Comparison of ENCODE assay signal across 13 mouse cellular contexts in the genomic region with DNA sequence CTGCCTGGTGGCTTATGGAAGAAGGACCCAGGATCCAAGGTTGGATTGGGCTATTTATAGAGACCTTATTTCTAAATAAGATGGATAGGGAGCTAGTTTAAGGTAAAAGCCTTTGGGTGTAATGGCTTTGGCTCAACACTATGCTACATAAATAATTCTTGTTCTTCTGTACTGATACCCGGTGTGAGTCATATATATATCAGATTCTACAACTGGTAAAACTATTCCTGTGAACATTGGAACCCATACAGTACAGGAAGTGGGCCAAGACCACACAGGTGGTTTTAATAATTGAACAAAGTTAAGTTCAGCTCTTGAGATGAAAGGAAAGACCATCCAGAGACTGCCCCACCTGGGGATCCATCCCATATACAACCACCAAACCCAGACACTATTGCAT. TPM values are rescaled to one million over a fixed set of nuclear protein-coding genes. Genes with fewer than 3 reads are reported as not detected.
DNase-seq lines count a peak whose midpoint lies in the region; ATAC-seq and TF ChIP-seq lines count a peak whose summit lies in the region.
"Had no signal": no experiment of that assay in that cellular context is flagged by ENCODE, and none has a peak within 500 bp of the region (broad histone marks: within the 10 kb centered on the region; RNA-seq: fewer than 3 reads in every experiment).

No protein-coding gene starts in this region.

- 78% methylated on average over 1 of the region's 1 CpGs for WGBS in embryonic facial prominence, embryonic 13.5 days
- WGBS in forebrain, embryonic 15.5 days = 83% methylated on average over 1 of the region's 1 CpGs
- WGBS in midbrain, embryonic 13.5 days = 83% methylated on average over 1 of the region's 1 CpGs

- 0 out of 2 replicates have a peak, but pooled peaks cover 4% of the 10 kb centered on the region for H3K9me3 ChIP-seq in embryonic facial prominence, embryonic 13.5 days
- no peaks in the 10 kb centered on the region for H3K9me3 ChIP-seq in forebrain, embryonic 15.5 days
- H3K9me3 ChIP-seq in midbrain, embryonic 13.5 days = no peaks in the 10 kb centered on the region

- H3K4me2 ChIP-seq in embryonic facial prominence, embryonic 13.5 days = 0 out of 2 replicates have a peak overlapping the region, but pooled peaks have one; percentile 73
- no peak overlapping the region for H3K4me2 ChIP-seq in forebrain, embryonic 15.5 days (replicated peaks)
- no peak overlapping the region for H3K4me2 ChIP-seq in midbrain, embryonic 13.5 days (replicated peaks)

- H3K4me3 ChIP-seq in left cerebral cortex, adult 2 months = peak overlapping the region; percentile 86
- H3K4me3 ChIP-seq in embryonic facial prominence, embryonic 13.5 days = peak overlapping the region; percentile 79; the same call in 1 of the 2 replicates
- no peak overlapping the region for H3K4me3 ChIP-seq in forebrain, embryonic 15.5 days
- no peak overlapping the region; the same call in 1 of the 2 replicates for H3K4me3 ChIP-seq in midbrain, embryonic 13.5 days (replicated peaks)

- H3K4me1 ChIP-seq in embryonic facial prominence, embryonic 13.5 days = peaks cover 8% of the 10 kb centered on the region
- H3K4me1 ChIP-seq in forebrain, embryonic 15.5 days = peaks cover 9% of the 10 kb centered on the region
- peaks cover 8% of the 10 kb centered on the region for H3K4me1 ChIP-seq in midbrain, embryonic 13.5 days (replicated peaks)

- H3K27ac ChIP-seq in left cerebral cortex, adult 2 months = no peak overlapping the region
- H3K27ac ChIP-seq in embryonic facial prominence, embryonic 13.5 days = no peak overlapping the region
- no peak overlapping the region for H3K27ac ChIP-seq in forebrain, embryonic 15.5 days (replicated peaks)
- H3K27ac ChIP-seq in midbrain, embryonic 13.5 days = no peak overlapping the region

- H3K27me3 ChIP-seq in embryonic facial prominence, embryonic 13.5 days = no peaks in the 10 kb centered on the region
- no peaks in the 10 kb centered on the region for H3K27me3 ChIP-seq in forebrain, embryonic 15.5 days
- no peaks in the 10 kb centered on the region for H3K27me3 ChIP-seq in midbrain, embryonic 13.5 days

- no peak for DNase-seq in left cerebral cortex, adult 2 months (ENCODE audit: extremely low spot score in 1 of 2, low spot score in 2 of 2)
- no peak for DNase-seq in left cerebral cortex, adult 11 months (ENCODE audit: low spot score)
- DNase-seq in kidney, postnatal 10 days = no peak
- no peak for DNase-seq in testis, postnatal 14 days (ENCODE audit: low spot score)

- TF ChIP-seq CTCF in left cerebral cortex, adult 2 months (IDR thresholded peaks at IDR 0.05) = no peak

- peaks cover 15% of the 10 kb centered on the region for H3K36me3 ChIP-seq in embryonic facial prominence, embryonic 13.5 days
- H3K36me3 ChIP-seq in forebrain, embryonic 15.5 days = peaks cover 4% of the 10 kb centered on the region; the same call in 1 of the 2 replicates
- H3K36me3 ChIP-seq in midbrain, embryonic 13.5 days = peaks cover 10% of the 10 kb centered on the region; the same call in 1 of the 2 replicates

- H3K9ac ChIP-seq in embryonic facial prominence, embryonic 13.5 days = no peak overlapping the region
- no peak overlapping the region for H3K9ac ChIP-seq in forebrain, embryonic 15.5 days (replicated peaks)
- H3K9ac ChIP-seq in midbrain, embryonic 13.5 days (replicated peaks) = no peak overlapping the region

- intact Hi-C loops in left cerebral cortex, adult 2 months (cut with DNase I) = loop anchor here (1.0 to 10.0 kb wide), 3 partner anchors 17 to 254 kb away; partner anchors contain the start of genes Gm26965, Zfp85, Zfp87 and Zfp874b

- ATAC-seq in embryonic facial prominence, embryonic 13.5 days (ENCODE audit: insufficient number of reproducible peaks, insufficient read depth, low FRiP score, low TSS enrichment, low read depth) = 0 out of 2 replicates have a peak, but pooled peaks have one; percentile 46
- peak; percentile 14 for ATAC-seq in forebrain, embryonic 15.5 days (replicated peaks)
- peak; percentile 66 for ATAC-seq in midbrain, embryonic 13.5 days

RNA-seq across cellular contexts. Expression of gene Zfp58, which starts 0.6 kb away (rescaled TPM):
- 1 to 10 TPM; 8.7 to 9.8 TPM for total RNA-seq in left cerebral cortex, adult 2 months (2021)
- 19.5 and 21.9 TPM in 2 replicates for polyA plus RNA-seq in embryonic facial prominence, embryonic 13.5 days (2015; fragmentation: Nextera tagmentation; extraction: Ambion mirVana)
- polyA plus RNA-seq in forebrain, embryonic 15.5 days (2015; fragmentation: Nextera tagmentation; extraction: Ambion mirVana) = 12.3 and 12.6 TPM in 2 replicates
- 15.1 and 16.0 TPM in 2 replicates for polyA plus RNA-seq in midbrain, embryonic 13.5 days (2015; fragmentation: Nextera tagmentation; extraction: Ambion mirVana)

RNA-seq across cellular contexts. Expression of gene Zfp874b, which starts 16.9 kb away (rescaled TPM):
- 10 to 100 TPM; 15.5 to 17.6 TPM for total RNA-seq in left cerebral cortex, adult 2 months (2021)
- polyA plus RNA-seq in embryonic facial prominence, embryonic 13.5 days (2015; fragmentation: Nextera tagmentation; extraction: Ambion mirVana) = 3.8 and 5.2 TPM in 2 replicates
- 3.3 and 3.9 TPM in 2 replicates for polyA plus RNA-seq in forebrain, embryonic 15.5 days (2015; fragmentation: Nextera tagmentation; extraction: Ambion mirVana)
- 2.3 and 2.4 TPM in 2 replicates for polyA plus RNA-seq in midbrain, embryonic 13.5 days (2015; fragmentation: Nextera tagmentation; extraction: Ambion mirVana)

RNA-seq across cellular contexts. Expression of gene Gm26965, which starts 25.0 kb away (rescaled TPM):
- under 1 TPM in 1 of 2 experiments, not detected in 1; 0.86 TPM for total RNA-seq in left cerebral cortex, adult 2 months (2021)
- polyA plus RNA-seq in embryonic facial prominence, embryonic 13.5 days (2015; fragmentation: Nextera tagmentation; extraction: Ambion mirVana) = not detected in 2 replicates
- polyA plus RNA-seq in forebrain, embryonic 15.5 days (2015; fragmentation: Nextera tagmentation; extraction: Ambion mirVana) = 0.59 TPM in 1 of 2 replicates, not detected in the other
- polyA plus RNA-seq in midbrain, embryonic 13.5 days (2015; fragmentation: Nextera tagmentation; extraction: Ambion mirVana) = not detected in 2 replicates
- total RNA-seq: common myeloid progenitor, adult 5-6 weeks; heart, adult 2 months; layer of hippocampus, postnatal 14 days had no signal
- polyA plus RNA-seq: heart, adult 2 months; kidney, adult 2 months; liver, embryonic 16.5 days; thymus, postnatal 0 days had no signal

RNA-seq across cellular contexts. Expression of gene Zfp87, which starts 25.1 kb away (rescaled TPM):
- total RNA-seq in left cerebral cortex, adult 2 months (2021) = 10 to 100 TPM; 19.8 to 22.9 TPM
- polyA plus RNA-seq in embryonic facial prominence, embryonic 13.5 days (2015; fragmentation: Nextera tagmentation; extraction: Ambion mirVana) = 23.9 and 25.1 TPM in 2 replicates
- 42.8 and 43.6 TPM in 2 replicates for polyA plus RNA-seq in forebrain, embryonic 15.5 days (2015; fragmentation: Nextera tagmentation; extraction: Ambion mirVana)
- 35.4 and 38.7 TPM in 2 replicates for polyA plus RNA-seq in midbrain, embryonic 13.5 days (2015; fragmentation: Nextera tagmentation; extraction: Ambion mirVana)

RNA-seq across cellular contexts. Expression of gene Zfp874a, which starts 49.5 kb away (rescaled TPM):
- total RNA-seq in left cerebral cortex, adult 2 months (2021) = 10 to 100 TPM; 11.7 to 12.4 TPM
- 10.4 and 12.8 TPM in 2 replicates for polyA plus RNA-seq in embryonic facial prominence, embryonic 13.5 days (2015; fragmentation: Nextera tagmentation; extraction: Ambion mirVana)
- polyA plus RNA-seq in forebrain, embryonic 15.5 days (2015; fragmentation: Nextera tagmentation; extraction: Ambion mirVana) = 7.3 and 7.5 TPM in 2 replicates
- 5.2 and 7.3 TPM in 2 replicates for polyA plus RNA-seq in midbrain, embryonic 13.5 days (2015; fragmentation: Nextera tagmentation; extraction: Ambion mirVana)

Comparison
In these comparisons a context has a peak if more than half of its experiments do, and no peak if none do; other contexts are left out.
1. H3K4me3 ChIP-seq: peak in left cerebral cortex, adult 2 months (single experiment) and embryonic facial prominence, embryonic 13.5 days (single experiment); none in forebrain, embryonic 15.5 days (single experiment) and midbrain, embryonic 13.5 days (single experiment).
2. ATAC-seq: peak in every context shown above with its lines; median percentile 66 in midbrain, embryonic 13.5 days; 46 in embryonic facial prominence, embryonic 13.5 days; 14 in forebrain, embryonic 15.5 days.